Mouse (Mus musculus) stomach, embryonic 15.5 days (tissue): Measurements from ENCODE around the gene Minpp1. TPM values are rescaled to one million over a fixed set of nuclear protein-coding genes. Genes with fewer than 3 reads are reported as not detected.
"Not testable (repeated sequence)": the region's sequence is repeated elsewhere in the genome, so short reads cannot be mapped to it uniquely, and the experiment has no call there.

Experiments
- ATAC-seq: fragments of 200-750 bp; cut with Nextera tagmentation; 2 replicates; pipeline ENCODE4 v1.8.0; 2017; ENCODE audit warnings: low read depth, moderate number of reproducible peaks, moderate TSS enrichment; ENCODE audit not compliant: insufficient read depth, low FRiP score
- H3K27ac ChIP-seq: fragments of 300-500 bp; sonication (generic); 2 replicates; pipeline ENCODE4 v1.5.1; 2015; ENCODE audit warnings: mild to moderate bottlenecking, inconsistent platforms
- H3K27me3 ChIP-seq: fragments of 300-500 bp; sonication (generic); replicated peaks from 2 replicates; pipeline ENCODE4 v1.6.1; 2015; ENCODE audit warnings: inconsistent platforms
- H3K36me3 ChIP-seq: fragments of 300-500 bp; sonication (generic); 2 replicates; pipeline ENCODE4 v1.6.1; 2015; ENCODE audit warnings: inconsistent platforms
- H3K4me1 ChIP-seq: fragments of 300-500 bp; sonication (generic); 2 replicates; pipeline ENCODE4 v1.6.1; 2015; ENCODE audit warnings: inconsistent platforms
- H3K4me2 ChIP-seq: fragments of 300-500 bp; sonication (generic); 2 replicates; pipeline ENCODE4 v1.6.1; 2015; ENCODE audit warnings: mild to moderate bottlenecking, inconsistent platforms
- H3K4me3 ChIP-seq: fragments of 300-500 bp; sonication (generic); replicated peaks from 2 replicates; pipeline ENCODE4 v1.5.1; 2015; ENCODE audit warnings: inconsistent platforms
- H3K9ac ChIP-seq: fragments of 300-500 bp; sonication (generic); 2 replicates; pipeline ENCODE4 v1.6.1; 2015; ENCODE audit warnings: inconsistent platforms
- H3K9me3 ChIP-seq: fragments of 300-500 bp; sonication (generic); 2 replicates; pipeline ENCODE4 v1.6.1; 2016; ENCODE audit warnings: inconsistent platforms
- WGBS: fragments of 180-500 bp; shearing (Covaris S2); methylation state at CpG from one replicate; pipeline ENCODE4 v1.1.7; 2015; 5-methylcytosine and 5-hydroxymethylcytosine counted together
- polyA plus RNA-seq: library from polyadenylated mRNA; unstranded; fragments of >200 nt; fragmentation: Nextera tagmentation; extraction: Ambion mirVana; gene quantifications from 2 replicates; pipeline ENCODE4 v1.2.1, GENCODE M21; 2015

The Minpp1 gene
- polyA plus RNA-seq, 1 experiment from 2014 or later: 58.8 TPM

- Histone ChIP-seq H3K27ac (no peak overlapping the region), H3K36me3 (no peaks in the 10 kb centered on the region), H3K4me1 (no peaks in the 10 kb centered on the region), H3K27me3 (no peaks in the 10 kb centered on the region), H3K9me3 (no peaks in the 10 kb centered on the region), H3K4me2 (no peak overlapping the region), H3K4me3 (no peak overlapping the region), H3K9ac (no peak overlapping the region)
- 76% methylated on average over 13 of the region's 13 CpGs for WGBS
- ATAC-seq: no peak; the same call in 1 of the 2 replicates
Observed at GRCm38 (mm10) chr19:32470570-32471263, 14.9 kb upstream of the Minpp1 start.

- 69% methylated on average over 12 of the region's 12 CpGs for WGBS
- no peaks in the 10 kb centered on the region for H3K4me1 ChIP-seq
- H3K4me3 ChIP-seq: no peak overlapping the region
- no peaks in the 10 kb centered on the region for H3K27me3 ChIP-seq
- H3K4me2 ChIP-seq: no peak overlapping the region
- H3K36me3 ChIP-seq: no peaks in the 10 kb centered on the region
- H3K9ac ChIP-seq: no peak overlapping the region
- H3K27ac ChIP-seq: no peak overlapping the region
- peak; percentile 88; the same call in 1 of the 2 replicates for ATAC-seq
- H3K9me3 ChIP-seq: no peaks in the 10 kb centered on the region
Observed at GRCm38 (mm10) chr19:32476016-32476711, 9.4 kb upstream of the Minpp1 start.

DNA sequence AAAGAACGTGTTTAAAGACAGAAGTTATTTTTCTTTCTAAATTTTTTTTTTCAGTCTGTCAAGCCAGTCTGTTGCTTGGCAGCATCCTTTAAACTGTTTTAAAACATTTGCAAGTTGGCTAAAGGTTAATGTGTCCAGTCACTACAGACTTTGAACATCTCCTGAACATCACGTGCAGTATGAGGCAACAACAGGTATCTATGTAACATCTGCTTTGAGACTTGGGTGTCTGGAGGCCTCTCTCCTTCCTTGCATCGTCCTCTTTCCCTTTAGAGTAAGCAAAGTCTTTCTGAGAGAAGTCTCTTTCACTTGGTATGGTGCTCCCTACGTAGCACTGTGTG lies 8.9 kb upstream of the Minpp1 start:
- H3K4me3 ChIP-seq: no peak overlapping the region
- no peak overlapping the region for H3K4me2 ChIP-seq
- H3K9me3 ChIP-seq: no peaks in the 10 kb centered on the region
- H3K27ac ChIP-seq: no peak overlapping the region
- no peak overlapping the region for H3K9ac ChIP-seq
- no peaks in the 10 kb centered on the region for H3K36me3 ChIP-seq
- H3K27me3 ChIP-seq: no peaks in the 10 kb centered on the region
- WGBS: 69% methylated on average over 4 of the region's 4 CpGs
- H3K4me1 ChIP-seq: no peaks in the 10 kb centered on the region
- ATAC-seq: no peak

DNA sequence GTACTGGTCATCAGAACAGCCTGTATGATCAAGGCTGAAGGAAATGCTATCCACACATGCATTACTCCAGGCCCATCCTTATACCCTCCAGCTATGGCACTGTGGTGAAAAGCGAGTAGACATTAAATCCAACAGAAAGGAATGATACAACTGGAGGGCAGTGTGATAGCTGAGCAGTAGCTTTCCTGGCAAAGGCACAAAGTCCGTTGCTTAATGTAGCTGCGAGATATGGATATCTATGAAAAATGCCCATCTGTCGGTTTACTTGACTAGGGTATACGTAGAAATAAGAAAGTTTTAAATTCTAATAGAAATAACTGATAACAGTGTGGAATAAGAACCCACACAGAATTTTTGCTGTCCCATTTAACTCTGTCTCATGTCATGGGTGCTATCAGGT lies 5.3 kb upstream of the Minpp1 start:
- no peak overlapping the region for H3K9ac ChIP-seq
- 73% methylated on average over 5 of the region's 5 CpGs for WGBS

DNA sequence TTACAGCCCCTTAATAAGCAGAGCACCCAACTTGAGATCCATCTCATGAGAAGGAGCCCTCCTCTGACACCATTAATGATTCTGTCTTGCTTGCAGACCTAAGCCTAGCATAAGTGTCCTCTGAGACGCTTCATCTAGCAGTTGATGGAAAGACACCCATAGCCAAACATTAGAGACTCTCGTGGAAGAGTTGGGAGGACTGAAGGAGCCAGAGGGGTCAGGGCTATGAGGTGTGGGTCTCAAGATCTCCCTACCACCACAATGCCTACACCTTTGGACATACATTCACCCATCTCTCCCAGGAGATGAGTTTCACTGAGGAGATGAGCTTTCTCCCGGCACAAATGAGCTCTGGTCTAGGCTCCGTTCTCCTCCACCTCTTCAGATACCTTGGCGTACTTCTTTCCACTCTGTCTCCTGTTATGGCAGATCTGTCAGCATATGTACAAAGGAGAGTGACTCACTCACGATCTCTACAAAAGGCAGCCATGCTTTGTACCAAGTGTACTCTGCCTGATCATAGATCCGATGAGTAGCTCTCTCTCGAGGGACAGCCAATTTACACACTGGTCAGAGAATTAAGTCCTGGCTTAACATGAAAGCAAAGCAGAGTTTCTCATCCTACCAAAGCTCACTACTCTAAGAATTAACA lies 4.7 kb upstream of the Minpp1 start:
- Histone ChIP-seq H3K4me3 (no peak overlapping the region), H3K4me1 (peaks cover 5% of the 10 kb centered on the region; the same call in 1 of the 2 replicates), H3K27ac (peak overlapping the region; percentile 26; the same call in 1 of the 2 replicates), H3K27me3 (no peaks in the 10 kb centered on the region), H3K9ac (no peak overlapping the region), H3K36me3 (no peaks in the 10 kb centered on the region), H3K4me2 (no peak overlapping the region), H3K9me3 (no peaks in the 10 kb centered on the region)
- ATAC-seq: no peak
- WGBS: 79% methylated on average over 8 of the region's 8 CpGs

More for the DNA sequence above, 5.3 kb upstream of the Minpp1 start:
- Histone ChIP-seq H3K27me3 (no peaks in the 10 kb centered on the region), H3K36me3 (no peaks in the 10 kb centered on the region), H3K27ac (no peak overlapping the region), H3K4me2 (no peak overlapping the region), H3K4me3 (no peak overlapping the region), H3K4me1 (peaks cover 5% of the 10 kb centered on the region; the same call in 1 of the 2 replicates), H3K9me3 (no peaks in the 10 kb centered on the region)
- no peak for ATAC-seq

DNA sequence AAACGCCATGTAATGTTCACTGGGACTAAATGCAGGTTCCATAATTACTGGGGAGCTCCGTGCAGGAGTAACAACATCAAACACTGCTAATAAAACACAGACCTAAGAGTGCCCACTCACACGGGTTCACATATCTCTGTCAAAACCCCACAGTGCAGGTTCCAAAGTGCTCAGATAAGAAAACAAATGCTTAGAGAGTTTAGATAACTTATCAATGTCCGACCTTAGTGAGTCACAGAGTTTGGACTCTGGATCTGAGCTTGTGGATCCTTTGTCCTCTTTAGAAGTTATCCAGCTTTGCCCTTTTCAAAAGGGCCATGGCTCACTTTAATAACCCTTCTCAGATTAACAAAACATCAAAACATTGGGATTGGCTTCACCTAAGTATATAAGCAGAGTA lies 4.1 kb upstream of the Minpp1 start:
- peak overlapping the region; percentile 26; the same call in 1 of the 2 replicates for H3K27ac ChIP-seq
- no peak overlapping the region for H3K4me3 ChIP-seq
- H3K9me3 ChIP-seq: no peaks in the 10 kb centered on the region
- 37% methylated on average over 4 of the region's 4 CpGs for WGBS
- H3K27me3 ChIP-seq: no peaks in the 10 kb centered on the region
- ATAC-seq: peak; percentile 45; the same call in 1 of the 2 replicates
- no peak overlapping the region for H3K4me2 ChIP-seq
- peaks cover 5% of the 10 kb centered on the region; the same call in 1 of the 2 replicates for H3K4me1 ChIP-seq
- no peak overlapping the region for H3K9ac ChIP-seq
- H3K36me3 ChIP-seq: no peaks in the 10 kb centered on the region

GRCm38 (mm10) chr19:32484941-32485660 lies 468 bp upstream of the Minpp1 start:
- Histone ChIP-seq H3K4me2 (peak overlapping the region; percentile 82), H3K27ac (peak overlapping the region; percentile 89), H3K36me3 (no peaks in the 10 kb centered on the region), H3K9ac (peak overlapping the region; percentile 54), H3K4me1 (peaks cover 8% of the 10 kb centered on the region), H3K4me3 (peak overlapping the region; percentile 67), H3K9me3 (no peaks in the 10 kb centered on the region), H3K27me3 (no peaks in the 10 kb centered on the region)
- WGBS: 15% methylated on average over 13 of the region's 13 CpGs
- ATAC-seq: no peak

DNA sequence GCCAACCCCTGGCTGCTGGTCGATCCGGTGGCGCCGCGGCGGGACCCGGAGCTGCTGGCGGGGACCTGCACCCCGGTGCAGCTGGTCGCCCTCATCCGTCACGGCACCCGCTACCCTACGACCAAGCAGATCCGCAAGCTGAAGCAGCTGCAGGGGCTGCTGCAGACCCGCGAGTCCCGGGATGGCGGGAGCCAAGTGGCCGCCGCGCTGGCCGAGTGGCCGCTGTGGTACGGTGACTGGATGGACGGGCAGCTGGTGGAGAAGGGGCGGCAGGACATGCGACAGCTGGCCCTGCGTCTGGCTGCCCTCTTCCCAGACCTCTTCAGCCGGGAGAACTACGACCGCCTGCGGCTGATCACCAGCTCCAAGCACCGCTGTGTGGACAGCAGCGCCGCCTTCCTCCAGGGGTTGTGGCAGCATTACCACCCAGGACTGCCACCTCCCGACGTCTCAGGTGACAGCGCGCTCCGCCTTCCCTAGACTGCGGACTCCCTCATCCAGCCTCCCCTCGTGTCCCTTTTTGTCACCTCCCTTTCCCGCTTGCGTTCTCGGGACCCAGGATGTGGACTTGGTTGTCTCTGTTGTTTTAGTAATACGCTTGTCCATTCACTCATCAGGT lies 646 bp downstream of the Minpp1 start:
- H3K27me3 ChIP-seq, H3K4me1 ChIP-seq, H3K36me3 ChIP-seq, H3K9me3 ChIP-seq: not testable (repeated sequence)
- peak overlapping the region; percentile 89 for H3K27ac ChIP-seq
- under 1% methylated on average over 47 of the region's 47 CpGs for WGBS
- peak overlapping the region; percentile 82 for H3K4me2 ChIP-seq
- H3K9ac ChIP-seq: peak overlapping the region; percentile 54
- H3K4me3 ChIP-seq: peak overlapping the region; percentile 67
- ATAC-seq: peak; percentile 91

GRCm38 (mm10) chr19:32487595-32488255 lies 2.2 kb downstream of the Minpp1 start:
- Histone ChIP-seq H3K27me3 (no peaks in the 10 kb centered on the region), H3K9ac (no peak overlapping the region), H3K36me3 (no peaks in the 10 kb centered on the region), H3K9me3 (no peaks in the 10 kb centered on the region), H3K4me3 (peak overlapping the region; percentile 67), H3K4me2 (peak overlapping the region; percentile 82), H3K27ac (no peak overlapping the region), H3K4me1 (peaks cover 8% of the 10 kb centered on the region)
- ATAC-seq: no peak
- WGBS: 70% methylated on average over 8 of the region's 8 CpGs

GRCm38 (mm10) chr19:32489166-32489895 lies 3.8 kb downstream of the Minpp1 start:
- no peaks in the 10 kb centered on the region for H3K9me3 ChIP-seq
- H3K9ac ChIP-seq: no peak overlapping the region
- H3K4me2 ChIP-seq: no peak overlapping the region
- no peak overlapping the region for H3K27ac ChIP-seq
- H3K4me1 ChIP-seq: peaks cover 8% of the 10 kb centered on the region
- H3K27me3 ChIP-seq: no peaks in the 10 kb centered on the region
- no peak overlapping the region for H3K4me3 ChIP-seq
- no peak for ATAC-seq
- H3K36me3 ChIP-seq: no peaks in the 10 kb centered on the region
- 90% methylated on average over 12 of the region's 12 CpGs for WGBS
